Mouse (Mus musculus) lung, postnatal 25 days (tissue): ENCODE results near the gene Ppp3cb.

ENCODE experiments used
- DNase-seq: peaks from one replicate; pipeline ENCODE4 v3.0.0; 2022; ENCODE audit warnings: low spot score

Ppp3cb gene

DNA sequence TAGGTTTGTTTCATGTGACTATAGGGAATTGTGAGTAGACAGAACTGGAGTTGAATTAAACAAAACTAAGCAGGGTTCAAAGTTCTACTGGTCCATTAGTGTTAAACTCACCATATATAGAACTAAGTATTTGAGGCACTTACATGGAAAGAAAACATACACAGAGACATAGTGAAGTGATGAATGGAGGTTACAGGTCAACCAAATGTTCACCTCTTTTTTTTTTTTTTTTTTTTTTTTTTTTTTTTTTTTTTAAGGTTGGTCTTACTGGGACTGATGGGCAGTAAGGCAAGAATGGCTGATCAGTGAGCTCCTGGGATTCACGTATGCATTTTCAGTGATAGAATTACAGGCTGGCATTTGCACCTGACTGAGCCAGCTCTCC, 66.2 kb downstream of the Ppp3cb start:
- DNase-seq, result no peak

DNA sequence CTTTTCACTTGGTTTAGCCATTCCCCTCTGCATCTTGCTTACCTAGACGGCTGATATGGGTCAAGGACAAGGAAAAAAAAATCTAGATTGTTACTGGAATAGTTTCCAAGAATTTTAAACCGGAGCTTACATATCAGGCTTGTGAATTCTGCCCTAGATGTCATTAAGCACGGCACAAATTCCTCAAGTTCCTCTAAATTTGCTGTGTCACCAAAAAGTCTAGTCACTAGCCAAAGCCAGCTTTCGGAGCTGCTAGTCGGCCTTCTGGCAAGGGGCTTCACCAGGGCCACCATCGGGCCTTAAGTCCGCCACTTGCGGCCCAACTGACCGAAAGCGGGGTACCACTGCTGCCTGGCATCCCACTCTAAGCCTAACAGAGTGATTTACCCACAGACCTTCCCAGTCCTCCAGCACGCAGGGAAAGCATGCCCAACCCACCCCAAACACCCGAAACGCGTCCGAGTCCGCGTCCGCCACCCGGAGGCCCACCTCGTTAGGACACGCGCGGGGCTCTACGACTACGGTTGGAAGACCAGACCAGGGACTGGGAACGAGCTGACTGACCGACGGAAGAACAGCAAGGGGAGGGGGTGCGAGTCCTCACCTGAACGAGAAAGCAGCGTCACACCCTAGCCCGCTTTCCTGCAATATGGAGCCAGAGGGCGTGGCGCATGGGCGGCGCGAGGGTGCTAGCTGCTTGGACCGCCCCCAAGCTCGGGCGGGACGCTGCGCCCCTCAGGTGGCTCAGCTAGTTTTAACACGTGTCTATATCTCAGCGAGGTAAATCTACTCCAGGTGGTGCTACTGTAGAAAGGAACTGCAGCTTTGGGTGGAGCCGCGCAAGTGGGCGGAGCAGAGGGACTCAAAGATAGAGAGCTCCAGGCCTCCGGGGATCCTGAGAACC, 66.8 kb downstream of the Ppp3cb start, which contains the start of gene Anxa7:
TSS of gene Anxa7 (minus strand) at position 843 of the 904 bp plus-strand sequence.
- peak; percentile 88 for DNase-seq

DNA sequence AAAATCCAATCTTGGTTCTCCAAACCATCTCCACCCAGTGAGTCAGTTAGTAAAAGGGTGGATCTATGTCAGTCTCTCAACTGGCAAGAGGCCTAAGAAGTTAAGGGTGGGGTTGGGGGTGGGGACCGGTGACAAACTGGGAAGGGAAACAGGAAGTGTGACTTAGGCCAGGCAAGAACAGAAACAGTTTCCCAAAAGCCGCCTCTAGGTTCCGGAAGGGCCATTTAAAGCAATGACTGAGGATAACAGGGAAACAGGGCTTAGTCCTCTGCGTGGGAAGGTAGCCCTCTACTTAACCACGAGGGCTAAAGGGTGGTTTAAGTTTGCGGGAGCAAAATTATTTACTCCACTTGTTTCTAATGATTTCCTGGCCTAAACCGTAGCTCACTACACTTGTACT, 67.6 kb downstream of the Ppp3cb start:
- peak; percentile 81 for DNase-seq

DNA sequence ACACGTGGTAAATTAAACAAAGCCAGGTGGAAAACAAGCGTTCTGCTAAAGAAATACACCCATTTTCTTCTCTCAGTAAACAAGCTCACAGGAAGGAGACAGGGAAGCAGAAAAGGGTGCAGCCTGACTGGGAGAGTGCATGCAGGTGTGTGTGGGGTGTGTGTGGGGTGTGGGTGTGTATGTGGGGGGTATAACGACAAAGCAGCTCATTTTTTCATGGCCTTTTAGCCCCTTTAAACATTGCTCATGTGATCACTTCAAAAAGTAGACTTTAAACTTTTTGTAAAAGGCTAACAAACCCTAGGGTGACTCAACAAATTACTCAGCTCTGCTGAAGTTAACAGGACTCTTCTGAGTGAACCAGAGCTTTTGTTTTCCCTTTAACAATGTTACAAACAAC, 68.0 kb downstream of the Ppp3cb start:
- DNase-seq, result no peak

DNA sequence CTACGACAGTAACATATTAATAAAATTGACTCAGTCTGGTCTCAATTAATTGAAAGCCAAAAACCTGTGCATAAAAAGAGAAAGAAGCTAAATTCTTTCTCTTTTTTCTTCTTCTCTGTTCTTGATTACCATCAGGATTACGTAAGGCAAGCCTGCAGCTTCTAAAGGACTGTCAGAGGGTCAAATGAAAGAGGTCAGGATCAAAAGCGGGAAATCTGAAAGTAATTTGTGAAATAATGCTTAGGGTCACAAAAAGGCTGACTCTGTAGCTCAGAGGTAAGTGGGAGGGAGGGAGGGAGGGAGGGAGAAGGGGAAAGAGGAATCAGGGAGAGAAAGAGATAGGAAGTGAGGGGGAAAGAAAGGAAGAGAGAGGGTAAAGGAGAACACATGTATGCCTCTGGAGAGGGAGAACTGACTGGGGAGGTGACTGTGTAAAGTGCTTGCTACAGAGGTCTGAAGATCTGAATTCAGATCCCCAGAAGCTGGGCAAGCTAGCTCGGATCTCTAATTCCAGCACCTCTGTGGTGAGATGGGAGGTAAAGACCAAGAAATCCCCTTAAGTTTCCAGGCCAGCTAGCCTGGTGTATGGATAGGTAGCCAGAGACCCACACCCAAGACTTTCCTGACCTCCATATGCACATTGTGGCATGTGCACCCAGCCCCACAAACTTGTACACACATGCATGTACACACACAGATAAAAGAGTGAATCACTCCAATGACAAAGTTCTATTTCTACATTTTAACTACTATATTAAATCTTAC, 68.9 kb downstream of the Ppp3cb start:
- no peak for DNase-seq

DNA sequence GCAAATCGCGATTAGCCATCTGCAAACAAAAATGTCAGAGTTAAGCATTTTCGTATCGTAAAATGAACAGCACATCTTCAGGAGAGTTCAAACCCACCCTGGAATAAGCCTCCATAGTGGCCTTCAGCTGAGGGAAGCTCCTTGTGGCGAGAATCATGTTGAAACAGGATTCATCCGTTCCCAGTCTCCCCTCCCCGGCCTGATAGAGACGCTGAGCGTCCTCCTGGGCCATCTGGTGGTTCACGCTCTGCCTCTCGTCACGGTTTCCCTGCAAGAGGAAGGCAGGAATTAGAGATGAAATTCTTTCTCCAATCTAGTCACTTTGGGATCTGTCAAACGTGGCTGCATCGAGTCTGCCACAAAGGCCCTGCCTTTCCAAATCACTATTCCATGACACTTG, 86.2 kb downstream of the Ppp3cb start:
- DNase-seq, result no peak

DNA sequence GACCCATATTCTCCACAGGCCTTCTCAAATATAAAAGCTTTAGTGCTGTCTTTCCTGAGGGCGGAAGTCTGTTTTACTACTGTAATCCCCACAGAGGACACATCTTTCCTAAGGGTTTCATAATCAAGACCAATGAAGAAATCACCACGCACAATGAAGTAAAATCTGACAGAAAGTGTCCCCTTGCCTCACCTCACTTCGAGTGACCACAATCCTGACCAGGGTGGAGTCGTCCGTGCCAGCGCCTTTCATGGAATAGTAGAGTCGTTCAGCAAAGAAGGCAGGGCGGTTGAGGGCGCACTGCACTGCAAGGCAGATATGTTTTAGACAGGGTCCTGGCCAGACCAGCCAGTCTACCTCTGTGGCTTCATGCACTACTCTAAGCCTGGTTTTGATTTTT, 88.0 kb downstream of the Ppp3cb start:
- no peak for DNase-seq

DNA sequence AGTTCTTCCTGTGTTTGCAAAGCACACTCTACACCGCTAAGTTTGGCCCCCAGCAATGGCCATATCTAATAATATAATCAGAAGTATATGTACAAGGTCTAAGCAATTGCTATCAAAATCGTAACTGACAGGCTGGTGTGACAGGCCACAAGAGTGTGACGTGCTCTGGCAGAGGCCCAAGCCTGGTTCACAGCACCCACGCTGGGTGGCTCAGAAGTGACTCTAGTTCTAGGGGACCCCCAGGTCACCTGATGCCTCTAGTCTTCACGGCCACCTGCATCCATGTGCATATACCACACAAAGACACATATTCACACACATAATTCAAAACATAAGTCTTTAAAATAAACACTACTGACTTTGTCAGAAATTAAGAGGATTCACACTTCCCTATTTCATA, 93.4 kb downstream of the Ppp3cb start:
- no peak for DNase-seq

DNA sequence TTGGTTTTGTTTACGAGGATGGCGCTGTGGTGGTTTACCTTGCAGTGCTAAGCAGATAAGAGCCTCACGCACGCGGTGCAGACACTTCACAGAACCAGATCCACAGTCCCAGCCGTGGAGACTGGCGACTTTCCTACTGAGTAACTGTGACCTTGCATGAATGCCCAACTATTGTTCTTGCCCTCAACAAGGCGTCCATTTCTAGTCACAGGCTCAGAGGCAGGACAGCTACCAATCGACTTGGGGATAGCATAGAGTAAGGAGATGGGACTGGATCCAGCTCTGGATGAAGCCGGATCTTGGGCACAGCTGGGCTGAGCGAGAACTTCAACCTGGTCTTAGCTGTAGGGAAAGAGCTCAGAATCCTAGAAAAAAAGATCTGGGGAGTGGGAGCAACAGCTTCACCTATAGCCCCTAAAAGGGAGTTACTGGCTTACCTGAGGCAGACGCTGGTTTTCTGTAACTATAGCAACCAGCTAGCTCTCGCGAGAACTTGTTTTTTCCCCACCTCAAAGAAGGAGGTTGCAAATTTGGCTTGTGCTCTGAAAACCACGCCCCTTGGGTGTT, 94.5 kb downstream of the Ppp3cb start, which contains the start of gene Cfap70:
TSS of gene Cfap70 (minus strand) at position 462 of the 567 bp plus-strand sequence.
- peak; percentile 80 for DNase-seq

DNA sequence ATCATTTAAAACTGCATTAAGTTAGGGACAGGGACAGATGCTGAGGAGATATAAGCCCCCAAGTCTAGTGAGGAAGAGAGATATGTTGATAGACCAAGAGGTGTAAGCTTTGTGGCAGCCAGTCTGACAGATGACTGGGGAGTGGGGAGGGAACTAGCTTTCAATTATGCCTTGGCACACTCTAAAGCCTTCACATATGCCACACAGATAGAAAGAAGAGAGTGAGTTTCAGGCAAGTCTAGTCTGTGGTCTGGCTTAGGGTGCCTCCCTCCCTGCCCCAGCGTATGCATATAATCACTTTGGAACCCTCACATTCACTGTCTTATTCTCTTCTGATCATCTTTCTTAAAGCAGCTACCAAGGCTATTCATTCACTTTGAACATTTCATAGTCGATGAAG, 95.1 kb downstream of the Ppp3cb start:
- no peak for DNase-seq
